Mouse (Mus musculus) spleen, postnatal 36 days (tissue): ENCODE results near the gene Taf3.

ENCODE experiments used
- DNase-seq, 2 experiments: peaks; one replicate each; pipeline ENCODE4 v3.0.0; 2022; ENCODE audit warnings: low spot score in 2 of 2, mixed read lengths in 1 of 2

Taf3 gene

DNA sequence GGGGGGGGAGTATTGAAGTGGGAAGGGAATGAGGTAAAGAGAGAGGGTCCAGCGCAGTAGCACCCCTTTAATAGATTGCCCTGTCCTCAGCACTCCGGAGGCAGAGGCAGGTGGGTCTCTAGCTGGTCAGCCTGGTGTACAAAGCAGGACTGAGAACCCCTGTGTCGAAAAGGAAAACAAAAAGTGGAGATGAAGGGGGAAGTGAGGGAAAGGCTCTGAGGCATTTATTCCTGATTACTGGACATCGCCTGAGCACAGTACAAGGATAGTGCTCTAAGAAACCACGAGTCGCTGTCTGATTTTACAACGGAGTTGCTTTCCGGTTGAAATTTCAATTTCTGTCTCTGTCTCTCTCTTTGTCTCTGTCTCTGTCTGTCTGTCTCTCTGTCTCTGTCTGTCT lies 158.1 kb downstream of the Taf3 start:
- no peak for DNase-seq

DNA sequence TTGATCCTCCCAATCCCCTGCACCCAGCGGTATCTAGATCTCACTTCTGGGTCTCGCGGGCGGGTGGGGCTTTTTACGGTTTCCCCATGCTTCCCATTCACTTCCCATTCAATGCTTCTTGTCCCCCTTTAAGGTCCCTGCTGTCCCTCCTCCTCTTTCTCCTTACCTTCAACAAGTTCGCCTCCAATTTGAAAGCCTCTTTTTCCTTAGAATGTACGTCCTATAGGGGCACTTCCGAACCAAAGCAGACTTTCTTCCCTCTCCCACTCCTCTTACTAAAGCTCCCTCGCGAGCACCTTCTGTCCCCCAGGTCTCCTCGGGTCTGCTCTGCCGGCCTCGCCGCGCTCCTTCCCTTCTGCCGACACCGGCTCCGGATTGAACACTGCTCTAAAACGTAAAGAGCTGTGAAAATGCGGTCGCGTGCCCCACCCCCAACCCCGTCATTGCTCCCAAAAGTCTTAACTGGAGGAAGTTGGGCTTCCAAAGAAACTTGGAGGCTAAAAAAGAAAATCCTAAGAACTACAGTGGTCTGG lies 158.7 kb downstream of the Taf3 start, which contains the start of gene Gata3:
Gata3 (minus strand) TSS at position 384 of the 533 bp plus-strand sequence.
- DNase-seq = no peak

DNA sequence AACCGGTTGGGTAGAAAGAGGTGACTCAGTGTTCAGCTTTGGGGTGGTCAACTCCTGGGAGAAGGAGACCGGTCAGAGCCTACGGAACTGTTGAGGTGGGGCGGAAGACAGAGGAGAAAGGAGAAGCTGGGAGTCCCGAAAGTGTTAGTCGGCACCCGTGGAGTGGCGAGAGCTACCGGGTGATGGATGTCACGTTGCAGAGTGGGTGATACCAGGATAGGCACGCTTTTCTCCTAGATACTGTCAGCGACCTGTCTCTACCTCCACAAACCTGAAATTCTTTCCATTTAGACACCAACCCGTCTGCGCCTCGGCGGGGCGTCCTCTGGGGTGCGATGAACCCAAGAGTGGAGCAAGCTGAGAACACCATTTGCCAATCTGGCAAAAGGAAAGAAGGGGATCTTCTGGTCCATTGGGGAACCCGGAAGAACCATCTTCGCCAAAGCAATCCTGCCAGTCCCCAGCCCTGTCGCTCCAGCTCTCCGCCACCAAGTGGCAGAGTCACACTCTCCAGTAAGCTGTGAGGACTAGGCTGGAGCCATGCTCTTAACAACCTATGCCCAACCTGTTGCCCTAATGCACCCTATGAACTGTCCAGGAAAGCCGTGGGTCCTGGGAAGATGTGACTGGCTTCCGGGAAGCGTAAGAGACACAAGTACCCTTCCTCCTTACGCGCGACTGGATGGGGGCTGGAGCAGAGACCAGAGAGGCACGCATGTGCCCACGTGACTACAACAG lies 159.3 kb downstream of the Taf3 start, which contains the start of gene 9230102O04Rik:
9230102O04Rik (minus strand) TSS at position 628 of the 738 bp plus-strand sequence.
- no peak for DNase-seq

DNA sequence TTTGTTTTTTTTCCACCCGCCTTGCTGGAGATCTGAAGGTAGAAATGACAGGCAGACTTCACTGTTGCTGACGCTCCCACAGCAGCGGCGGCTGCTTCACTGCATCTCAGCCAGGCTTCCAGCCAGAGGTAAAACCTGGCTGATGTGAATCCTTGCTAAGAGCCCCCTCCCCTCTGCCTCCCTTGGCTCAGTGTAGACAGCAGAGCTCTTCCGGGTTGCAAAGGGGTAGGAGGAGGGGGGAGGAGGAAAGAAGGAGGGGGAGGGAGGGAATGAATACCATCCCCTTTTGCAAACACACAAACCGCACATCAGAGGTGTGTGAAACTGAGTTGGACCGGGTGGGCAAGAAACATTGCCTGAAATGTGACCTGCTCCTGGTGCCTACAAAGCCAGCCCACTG lies 160.8 kb downstream of the Taf3 start:
- DNase-seq = no peak

DNA sequence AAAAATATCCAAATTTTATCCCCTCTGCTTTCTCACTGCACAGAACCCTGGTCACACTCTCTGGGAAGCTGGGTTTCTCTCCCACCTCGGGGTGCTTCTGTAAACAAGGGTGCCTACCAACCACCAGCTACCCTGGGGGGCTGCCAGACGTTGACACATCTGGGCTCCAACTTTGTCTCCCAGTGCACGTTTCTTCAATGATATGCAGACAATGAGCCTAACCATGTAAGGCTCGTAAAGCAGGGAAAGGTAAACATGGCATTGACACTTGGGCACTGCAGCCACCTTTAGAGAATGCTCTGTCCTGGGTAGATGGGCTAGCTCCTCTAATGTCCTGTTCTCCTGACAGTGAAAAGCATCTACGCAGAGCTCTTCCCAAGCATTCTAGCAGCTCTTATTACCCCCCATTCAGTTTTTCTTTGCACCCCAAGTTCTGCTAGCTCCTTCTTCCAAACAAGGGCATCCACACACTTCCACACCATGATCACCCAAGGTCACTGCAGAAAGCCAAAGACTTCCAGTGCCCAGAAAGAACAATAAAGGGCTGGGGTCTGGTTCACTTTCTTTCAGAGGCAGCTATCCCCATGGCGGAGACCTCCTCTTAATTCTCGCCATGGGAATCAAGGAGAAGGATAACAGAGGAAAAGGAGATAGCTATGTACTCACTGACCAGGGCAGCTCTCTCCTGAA lies 161.3 kb downstream of the Taf3 start:
- DNase-seq = no peak

DNA sequence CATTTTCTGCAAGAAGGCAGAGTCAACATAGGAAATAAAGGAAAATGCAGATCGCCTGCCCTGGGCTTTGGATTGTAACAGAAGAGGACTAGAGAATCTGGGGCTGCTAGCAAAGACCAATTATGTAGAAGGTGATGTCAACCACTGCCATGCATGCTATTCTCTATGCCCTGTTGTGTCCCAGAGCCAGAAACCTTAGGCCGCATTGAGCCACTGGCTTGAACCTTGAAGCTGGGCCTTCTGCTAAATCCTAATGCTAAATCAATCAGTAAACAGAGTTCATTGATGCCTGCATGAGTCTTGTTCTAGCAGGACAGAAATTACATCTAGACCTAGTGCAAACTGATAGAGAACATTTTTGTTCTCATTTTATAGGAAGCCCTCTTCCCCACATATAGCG lies 162.4 kb downstream of the Taf3 start:
- DNase-seq = no peak

DNA sequence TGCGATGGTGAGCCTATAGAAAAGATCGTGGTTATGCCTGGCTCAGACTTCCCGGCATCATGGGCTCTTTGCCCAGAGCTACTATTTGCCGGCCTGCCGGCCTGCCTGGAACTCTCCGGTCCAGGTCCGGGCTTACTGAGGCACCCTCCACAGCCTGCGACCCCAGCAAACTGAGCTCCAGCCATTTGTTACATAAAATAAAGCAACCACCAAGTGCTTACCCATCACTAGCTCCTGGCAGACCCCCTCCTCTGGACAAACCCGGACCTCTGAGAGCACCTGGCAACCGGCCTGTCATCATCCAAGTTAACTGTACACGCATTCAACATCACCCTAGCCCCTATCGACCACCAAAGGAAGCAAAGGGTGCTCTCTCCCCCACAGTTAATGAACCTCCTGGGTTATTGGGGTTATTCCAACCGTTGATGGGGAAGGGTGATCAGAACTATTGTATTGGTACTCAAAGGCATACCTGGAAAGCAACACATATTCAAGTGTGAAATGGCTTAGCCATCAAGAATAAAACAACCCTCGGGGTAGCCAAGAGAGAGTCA lies 163.1 kb downstream of the Taf3 start:
- DNase-seq = no peak

DNA sequence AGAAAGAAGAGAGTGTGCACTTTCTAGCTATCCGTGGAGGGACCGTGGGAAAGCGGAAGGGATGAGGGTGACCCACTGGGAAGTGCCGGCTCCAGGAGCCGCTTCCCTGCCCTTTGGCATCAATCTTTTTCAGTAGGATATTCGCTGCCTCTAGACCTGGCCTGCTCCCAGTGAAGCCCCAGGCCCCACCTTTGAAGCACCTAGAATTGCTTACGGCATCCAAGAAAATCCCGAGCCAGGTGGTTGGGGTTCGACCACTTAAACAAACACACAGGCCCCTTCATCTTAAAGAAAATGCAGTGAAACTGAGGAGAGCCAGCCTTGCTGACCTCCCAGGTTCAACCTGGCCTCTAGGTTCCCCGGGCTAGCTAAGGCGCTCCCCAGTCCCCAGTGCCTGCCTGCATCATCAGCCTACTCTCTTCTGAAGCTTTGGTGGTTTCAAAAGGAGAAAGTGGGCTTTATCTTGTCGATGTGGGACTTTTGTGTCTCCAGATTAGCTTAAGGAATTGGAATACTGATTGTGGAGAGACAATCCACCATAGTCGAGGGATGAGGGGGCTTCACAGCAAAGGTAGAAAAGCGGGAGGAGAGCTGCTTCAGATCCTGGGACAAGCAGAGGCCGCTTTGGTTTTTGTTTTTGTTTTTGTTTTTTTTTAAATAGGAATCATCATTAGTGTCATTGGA lies 163.7 kb downstream of the Taf3 start:
- no peak for DNase-seq

DNA sequence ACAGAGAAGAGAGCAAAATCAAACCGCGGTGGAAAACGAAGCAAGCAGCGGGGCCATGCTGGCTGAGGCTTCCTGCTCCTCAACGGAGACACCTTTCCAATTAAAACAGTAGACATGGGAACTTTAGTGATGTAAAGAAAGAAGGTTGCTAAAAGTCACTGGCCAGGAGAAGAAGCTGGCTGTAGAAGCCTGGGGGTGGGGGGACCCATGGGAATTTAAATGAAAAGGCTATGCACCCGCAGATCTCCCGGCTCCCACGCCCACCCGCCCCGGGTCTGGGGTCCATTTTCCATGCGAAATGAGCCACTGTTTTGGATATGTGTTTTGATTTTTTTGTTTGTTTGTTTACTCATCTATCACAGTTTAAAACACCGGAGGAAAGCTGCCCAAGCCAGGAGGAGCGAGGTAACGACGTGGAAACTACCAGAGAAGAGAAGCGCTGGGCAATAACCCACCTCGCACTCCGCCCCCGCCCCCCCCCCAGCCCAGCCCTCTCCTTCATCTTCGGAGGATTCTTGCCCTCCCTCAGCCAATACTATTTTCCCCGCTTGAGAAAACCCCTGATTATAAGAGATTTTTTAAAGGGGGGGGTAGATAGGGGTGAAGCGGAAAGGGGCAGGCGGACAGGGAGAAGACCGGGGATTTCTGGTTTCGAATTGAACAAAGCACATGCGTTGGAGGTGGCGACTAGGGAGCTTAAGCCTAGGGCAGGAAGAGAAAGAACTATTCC lies 164.4 kb downstream of the Taf3 start:
- no peak for DNase-seq

DNA sequence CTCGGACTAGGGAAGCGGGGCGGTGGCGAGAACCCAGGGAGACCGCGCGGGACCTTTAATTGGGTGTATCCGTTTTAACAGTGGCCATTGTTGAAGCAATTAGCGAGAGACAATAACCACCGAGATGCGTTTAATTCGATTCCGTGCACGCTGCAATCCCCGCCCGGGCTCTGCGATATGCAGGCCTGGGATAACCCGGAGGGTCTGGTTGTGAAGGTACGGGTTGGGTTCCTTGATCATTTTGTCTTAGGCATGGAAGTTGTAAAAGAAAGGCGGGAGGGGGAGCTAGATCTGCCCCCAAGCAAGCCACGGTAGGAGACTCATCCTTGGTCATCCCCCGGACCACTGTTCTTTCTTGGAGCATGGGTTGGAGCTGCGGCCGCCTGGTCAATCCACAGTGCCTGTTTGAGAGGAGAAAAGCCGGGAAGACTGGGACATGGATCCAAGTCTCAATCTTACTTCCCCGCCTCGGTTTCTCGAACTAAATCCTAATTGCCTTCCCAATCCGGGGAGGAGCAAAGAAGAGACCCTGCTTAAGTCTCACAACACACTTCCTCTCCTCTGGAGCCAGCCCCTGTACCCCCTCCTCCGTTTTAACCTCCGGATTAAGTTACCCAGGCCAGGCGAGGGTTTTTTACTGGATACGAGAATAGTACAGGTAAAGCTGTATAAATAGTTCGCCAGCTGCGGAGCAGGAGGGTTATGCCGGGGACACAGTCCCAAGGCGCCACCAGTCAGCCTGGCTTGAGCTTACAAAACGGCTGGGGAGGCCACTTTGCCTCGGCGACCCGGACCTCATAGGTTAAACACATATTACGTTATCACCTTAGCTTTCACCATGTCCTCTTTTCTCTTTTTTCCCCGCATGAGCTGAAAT lies 165.2 kb downstream of the Taf3 start:
- DNase-seq = no peak

DNA sequence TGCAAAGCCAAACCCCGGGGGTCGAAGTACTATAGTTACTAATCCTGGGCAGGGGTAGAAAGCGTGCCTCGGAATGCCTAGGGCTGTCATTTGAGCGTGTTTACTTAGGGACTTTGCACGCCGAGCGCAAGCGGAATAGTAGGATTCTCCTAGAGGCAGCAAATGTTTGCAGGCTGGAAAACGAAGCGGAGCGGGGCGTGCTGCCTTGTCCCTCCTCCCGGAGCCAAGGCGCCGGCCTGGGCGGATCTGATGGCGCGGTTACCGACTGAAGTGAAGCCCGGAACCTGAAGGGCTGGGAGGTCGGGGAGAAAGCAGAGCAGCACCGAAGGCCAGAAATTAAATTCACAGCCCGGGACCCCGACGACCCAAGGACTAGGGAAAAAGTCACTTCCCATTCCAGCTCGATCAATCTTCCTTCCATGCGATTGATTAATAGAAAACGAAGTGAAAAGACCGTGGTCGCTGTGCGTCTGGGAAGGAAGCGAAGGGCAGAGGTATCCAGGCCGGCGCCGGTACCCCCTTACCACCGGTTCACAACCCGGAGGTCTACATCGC lies 165.9 kb downstream of the Taf3 start:
- DNase-seq = no peak

DNA sequence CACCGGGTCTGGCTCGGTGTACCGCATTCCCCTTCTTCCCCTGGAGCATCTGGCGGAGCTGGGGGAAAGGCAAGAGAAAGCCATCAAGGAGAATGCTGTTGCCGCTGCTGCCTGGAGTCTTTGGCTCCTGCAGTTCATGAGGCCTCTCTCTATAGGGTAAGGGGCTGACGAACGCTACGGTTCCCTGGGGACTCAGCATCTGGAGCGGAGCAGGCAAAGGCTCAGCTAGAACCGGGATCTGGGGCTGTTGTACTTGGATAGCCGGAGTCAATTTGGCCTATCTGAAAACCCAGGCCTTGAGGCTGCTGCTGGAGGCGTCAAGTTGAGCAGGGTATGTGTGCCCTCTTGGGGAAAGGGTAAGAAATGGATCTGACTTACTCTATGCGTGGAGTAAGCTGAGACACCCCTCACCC lies 166.8 kb downstream of the Taf3 start:
- no peak for DNase-seq

DNA sequence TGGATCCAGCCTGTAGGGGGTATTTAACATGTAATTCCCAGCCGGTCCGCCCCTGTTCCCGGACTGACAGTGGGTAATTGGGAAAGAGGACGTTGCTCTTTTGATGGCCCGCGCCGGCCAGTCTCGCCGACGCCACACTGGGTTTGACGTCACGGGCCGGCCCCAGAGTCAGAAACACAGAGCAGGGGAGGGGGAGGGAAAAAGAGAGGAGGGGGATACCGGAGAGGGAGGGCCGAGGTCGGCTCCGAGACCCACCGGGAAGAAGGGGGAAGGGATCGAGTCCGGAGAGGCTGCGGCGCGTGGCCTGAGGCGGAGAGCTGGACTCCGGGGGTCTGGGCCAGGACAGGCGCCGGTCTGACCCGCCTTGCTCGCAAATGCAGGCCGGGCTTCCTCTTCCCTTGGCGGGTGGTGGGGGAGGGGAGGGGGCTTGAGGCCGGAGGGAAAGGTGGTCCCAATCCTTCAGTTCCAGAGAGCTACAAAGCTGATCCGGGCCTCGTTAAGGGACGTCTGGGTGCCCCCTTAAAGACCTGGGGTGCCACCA lies 167.3 kb downstream of the Taf3 start, which contains the start of gene 4930412O13Rik:
4930412O13Rik (plus strand) TSS at position 202 of the 541 bp plus-strand sequence.
- no peak for DNase-seq

DNA sequence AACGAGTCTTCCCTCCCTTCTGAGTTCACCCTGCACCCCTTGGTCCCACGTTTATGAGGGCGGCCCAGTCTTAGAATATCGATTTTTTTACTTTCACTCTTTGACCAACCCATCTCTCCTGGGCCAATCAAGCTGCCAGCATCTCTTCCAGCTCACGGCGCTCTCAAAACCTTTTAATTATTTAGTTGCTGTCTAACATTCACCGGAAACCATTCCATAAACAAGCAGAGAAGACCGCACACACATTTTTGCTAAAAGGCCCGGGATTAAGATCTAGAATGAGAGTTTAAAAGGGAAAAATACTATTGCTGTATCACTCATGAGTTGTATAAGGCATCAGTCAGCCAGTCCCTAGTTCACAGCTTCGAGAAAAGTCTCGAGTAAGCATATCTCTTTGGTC lies 168.1 kb downstream of the Taf3 start:
- no peak for DNase-seq

DNA sequence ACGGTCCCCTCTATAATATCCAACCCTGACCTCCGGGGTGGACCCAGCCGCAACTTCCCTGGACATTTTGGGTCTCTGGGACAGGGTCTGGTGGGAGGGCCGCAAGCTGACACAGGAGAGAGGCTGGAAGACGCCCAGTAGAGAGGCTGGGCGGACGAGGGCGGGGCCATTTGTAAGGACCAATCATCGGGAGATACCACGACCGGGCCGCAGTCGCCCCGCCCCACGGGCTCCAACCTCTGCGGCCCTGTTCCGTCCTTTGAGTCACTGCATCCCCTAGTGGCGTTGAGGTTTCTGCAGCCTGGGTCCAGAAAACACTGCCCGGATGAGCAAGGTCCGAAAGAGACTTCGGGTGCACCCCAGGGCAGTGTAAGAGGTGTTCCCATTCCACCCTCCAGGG lies 168.9 kb downstream of the Taf3 start:
- DNase-seq = peak; percentile 86 to 87

DNA sequence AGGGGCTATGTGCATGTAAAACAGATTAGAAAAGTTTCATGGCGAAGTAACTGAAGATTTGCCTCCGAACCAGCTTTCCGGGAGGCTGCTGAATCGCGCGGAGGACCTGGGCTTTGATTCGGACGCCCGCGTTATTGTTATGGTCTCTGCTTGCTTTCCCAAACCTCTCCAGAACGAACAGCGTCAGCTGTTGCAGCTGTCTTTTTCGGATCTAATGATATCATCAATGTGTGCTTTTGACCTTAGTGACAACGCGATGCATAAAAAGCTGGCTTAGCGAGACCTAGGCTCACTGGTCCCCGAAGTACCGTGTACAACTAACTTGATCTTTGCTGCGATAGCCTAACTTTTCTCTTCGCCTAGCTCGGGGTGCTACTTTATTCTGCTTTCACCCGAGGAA lies 169.3 kb downstream of the Taf3 start:
- no peak for DNase-seq

DNA sequence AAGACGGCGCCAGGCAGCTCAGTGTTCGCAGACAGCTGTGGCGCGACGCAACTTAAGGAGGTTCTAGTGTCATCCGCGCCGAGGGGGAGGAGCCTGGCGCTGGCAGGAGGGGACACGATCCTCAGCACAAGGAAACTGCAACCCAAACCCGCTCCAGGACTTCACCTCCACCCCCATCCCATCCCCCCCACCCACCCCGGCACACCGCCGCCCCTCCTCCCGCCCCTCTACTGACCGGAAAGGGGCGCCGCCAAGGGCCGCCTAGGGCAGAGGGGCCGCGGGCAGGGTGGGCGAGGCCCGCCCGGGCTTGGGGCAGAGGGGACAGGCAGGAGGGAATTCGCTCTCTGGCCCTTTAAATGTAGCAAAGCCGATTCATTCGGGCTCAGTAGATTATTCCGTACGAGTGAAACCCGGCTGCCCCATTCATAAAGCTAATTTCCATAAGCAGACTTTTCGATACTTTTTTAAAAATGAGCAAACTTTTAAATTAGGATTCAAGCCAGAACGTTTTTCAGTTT lies 169.8 kb downstream of the Taf3 start:
- DNase-seq = peak; percentile 42 to 43

DNA sequence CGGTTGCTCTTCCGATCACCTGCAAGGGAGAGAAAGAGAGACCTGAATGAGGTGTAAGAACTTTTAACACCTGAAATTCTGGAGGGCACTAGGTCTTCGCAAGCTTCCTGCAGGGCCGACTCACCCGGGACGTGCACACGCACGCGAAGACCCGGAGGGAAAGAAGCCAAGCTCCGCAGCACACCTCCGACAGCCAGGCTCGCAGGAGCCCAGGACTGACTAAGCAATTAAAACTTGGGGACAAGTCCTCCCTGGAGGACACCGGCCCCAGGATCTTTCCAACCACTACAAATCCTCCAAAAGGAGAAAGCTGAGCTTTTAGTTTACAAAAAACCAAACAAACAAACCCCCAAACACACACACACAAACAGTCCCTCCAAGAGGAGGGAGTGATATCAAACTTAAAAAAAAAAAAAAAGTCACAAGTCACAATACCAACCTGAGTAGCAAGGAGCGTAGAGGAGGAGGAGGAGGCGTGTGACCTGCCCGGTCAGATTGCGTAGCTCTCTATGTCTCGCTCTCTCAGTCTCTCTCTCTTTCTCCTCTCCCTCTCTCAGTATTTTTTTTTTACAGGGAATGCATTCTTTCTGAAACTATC lies 170.3 kb downstream of the Taf3 start:
- DNase-seq = no peak

DNA sequence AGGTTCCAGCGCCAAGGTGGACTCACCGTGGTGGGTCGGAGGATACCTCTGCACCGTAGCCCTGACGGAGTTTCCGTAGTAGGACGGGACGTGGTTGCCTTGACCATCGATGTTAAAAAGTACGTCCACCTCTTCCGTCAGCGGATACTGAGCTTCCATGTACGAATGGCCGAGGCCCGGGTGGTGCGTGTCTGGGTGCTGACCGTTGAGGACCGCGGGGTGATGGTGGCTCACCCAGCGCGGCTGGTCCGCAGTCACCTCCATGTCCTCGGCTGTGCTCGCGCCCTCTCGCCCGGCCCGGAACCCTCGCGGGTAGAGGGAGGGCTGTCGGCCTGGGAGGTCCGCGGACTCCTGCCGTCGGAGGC lies 171.1 kb downstream of the Taf3 start:
- no peak for DNase-seq
